Mouse (Mus musculus): Measurements from ENCODE around the gene Kif1a.

Gene Kif1a

DNA sequence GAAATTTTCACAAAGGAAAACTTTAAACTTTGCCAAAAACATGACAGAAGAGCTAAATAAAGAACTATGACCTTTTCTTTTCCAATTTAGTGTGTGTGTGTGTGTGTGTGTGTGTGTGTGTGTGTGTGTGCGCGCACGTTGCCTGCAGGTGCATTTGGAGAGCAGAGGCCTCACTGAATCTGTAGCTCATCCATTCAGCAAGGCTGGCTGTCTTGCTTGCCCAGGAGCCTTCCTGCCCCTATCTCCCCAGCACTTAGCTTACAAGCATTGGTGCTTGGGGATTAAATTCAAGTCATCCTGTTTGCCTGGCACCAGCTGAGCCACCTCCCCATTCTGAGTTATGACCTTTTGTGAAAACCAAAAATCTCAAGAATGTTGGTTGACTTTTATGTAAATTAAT, 9.2 kb downstream of the Kif1a start:
- DNase-seq: no peak

DNA sequence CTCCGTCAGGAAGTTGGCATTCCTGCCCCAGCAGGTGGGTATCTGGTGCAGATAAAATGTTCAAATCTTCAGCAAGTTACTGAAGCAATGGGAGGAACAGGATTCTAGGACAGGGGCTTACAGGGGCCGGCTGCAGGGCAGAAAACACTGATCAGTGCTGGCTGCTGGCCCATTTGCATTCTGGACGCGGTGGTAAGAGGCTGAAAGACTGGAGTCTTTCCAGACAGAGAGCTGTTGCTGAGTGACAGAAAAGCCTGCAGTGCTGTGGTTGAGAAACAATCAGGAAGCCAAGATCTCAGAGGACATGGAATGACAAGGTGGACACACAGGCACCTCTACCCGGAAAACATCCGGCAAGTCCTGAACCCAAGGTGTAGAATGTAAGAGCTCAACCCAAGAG, 16.6 kb downstream of the Kif1a start:
- DNase-seq: no peak

DNA sequence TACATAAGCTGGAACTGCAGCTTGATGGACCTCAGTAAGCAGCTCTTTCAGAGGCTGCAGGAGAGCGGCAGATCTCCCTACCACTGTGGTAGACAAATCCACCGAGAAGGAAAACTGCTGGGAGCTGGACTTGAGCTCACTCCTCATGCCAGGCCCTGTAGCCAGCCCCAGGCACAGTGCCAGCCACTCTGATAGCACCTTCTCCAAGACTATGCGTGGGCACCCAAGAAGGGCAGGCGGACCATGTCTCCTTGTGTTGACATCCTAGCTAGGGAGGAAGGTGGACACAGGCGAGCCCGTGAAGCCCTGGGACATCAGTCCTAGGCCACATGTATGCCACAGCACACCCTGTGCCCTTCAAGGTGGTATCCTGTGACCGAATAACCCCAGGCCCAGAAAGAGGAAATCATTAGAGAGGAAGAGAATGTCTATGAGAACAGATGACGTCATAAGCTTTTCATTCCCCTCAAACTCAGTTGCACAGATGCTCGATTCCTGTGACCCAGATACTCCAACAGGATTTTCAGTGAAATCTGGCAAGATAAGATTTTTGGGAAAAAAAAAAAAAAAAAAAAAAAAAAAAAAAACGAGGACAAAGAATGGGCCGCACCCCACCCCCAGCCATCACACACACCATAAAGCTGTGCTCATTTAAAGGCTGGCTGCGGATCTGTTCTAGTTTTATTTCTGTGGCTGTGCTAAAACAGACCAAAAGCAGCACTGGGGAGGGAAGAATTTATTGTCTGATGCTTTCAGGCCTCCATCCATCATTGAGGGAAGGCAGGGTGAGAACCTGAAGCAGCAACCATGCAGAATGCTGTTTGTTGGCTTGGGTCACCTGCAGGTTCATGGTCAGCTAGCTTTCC, 18.1 kb downstream of the Kif1a start:
- no peak for DNase-seq

DNA sequence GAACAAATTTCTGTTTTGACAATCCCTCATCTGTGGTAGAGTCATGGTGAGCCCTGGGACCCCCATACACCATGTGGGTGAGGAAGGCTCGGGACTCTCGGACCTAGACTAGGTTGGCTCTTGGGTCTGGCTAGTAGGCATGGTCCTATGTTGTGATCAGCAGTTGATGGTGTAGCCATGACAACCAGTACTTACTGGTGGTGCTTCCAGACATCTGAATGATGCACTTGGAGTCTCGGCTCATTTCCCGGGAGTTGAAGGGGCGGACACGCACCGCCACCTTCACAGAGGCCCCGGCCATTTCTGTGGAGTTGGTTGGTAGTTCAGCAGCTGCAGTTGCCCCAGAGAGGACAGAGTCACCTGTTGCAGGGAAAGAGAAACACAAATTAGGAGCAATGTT, 19.6 kb downstream of the Kif1a start:
- no peak for DNase-seq

DNA sequence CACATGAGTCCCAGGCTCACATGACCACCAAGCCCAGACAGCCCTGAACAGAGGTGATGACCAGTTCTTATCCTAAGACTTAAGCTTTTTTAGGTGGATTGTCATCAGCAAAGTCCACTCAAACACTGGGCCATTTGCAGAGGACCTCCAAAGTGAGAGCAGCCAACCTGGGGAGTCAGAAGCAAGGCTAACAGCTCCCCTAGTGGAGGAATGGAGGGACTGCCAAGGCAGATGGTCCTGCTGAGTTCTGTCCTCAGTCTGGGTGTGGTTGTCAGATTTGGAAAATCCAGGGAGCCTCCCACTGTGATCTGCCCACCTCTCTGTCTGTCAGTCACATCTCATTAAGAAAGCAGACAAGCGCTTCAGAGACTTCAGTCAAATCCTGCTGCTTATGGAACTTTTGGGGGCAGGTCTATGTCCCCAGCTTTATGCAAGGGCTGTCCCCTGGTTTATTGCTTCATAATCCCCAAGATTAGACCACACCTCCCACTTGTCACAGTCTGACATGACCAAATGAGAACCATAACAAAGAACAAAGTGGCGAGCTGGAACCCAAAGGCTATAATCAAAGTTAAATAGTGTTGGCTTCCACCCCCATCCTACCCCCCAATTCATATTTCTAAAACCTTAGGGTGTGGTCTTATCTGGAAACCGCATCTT, 20.7 kb downstream of the Kif1a start:
- peak in 1 of 2 experiments; percentile 31 for DNase-seq

DNA sequence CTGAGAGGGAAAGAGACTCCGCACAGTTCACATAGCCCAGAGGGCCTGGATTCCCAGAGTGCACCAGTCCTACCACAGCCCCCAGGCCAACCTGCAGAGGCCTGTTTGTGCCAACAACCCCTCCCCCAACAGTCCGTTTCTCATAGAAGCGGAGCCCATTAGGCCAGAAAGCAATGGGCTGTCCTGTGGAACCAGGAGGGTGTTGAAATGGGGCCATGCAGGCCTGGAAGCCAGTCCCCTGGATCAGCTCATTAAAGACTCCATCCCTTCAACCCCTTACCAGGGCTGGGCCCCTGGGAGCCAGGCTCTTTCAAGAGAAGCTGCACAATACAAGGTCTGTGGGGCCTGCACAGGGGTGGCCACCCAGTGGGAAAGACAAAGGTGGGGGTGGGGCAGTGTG, 22.1 kb downstream of the Kif1a start:
- no peak for DNase-seq

DNA sequence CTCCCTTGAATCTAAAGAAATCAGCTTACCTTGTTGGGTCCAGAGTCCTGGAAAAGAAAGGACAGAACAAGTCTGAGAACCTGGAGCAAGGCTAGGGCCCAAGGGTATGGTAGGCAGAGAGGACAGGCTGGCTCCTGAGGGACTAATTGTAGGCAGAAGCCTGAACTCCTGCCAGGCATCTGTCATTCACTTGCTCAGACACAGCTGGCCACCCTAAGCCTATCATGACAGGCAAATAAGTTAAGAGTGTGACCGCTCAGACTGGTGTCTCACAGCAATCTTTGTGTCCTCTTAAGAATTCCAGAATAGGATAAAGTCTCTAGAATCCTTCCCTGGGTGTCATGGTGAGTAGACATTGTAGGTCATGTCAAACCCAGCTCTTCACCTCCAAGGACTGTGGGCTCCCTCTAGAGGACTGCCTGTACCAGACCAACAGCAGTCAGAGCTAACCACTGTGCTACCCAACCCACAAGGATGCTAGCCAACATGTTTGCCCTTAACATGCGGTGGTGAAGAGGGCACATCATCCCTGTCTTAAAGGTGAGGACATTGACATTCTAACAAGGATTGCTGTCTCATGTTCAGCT, 29.4 kb downstream of the Kif1a start:
- DNase-seq: no peak

DNA sequence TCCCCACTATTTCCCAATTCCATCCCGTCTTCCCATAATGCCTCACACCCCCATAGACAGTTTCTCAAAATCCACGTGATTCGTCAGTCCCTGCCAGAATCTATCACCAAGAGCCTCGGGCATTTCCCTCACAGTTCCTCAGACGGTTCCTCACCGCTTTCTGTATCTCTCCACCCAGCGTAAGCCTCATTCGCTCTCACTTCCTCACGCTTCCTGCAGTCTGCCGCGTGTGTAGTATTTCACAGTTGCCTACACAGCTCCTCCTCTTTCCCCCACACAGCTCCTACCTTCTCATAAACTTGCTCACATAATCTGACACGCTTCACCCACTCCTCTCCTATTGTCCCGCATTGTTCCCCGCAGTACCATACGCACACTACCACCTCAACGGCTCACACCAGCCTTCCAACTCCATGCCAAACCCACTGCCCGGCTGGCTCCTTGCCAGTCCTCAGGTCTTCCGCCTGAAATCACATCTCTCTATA, 30.2 kb downstream of the Kif1a start:
- DNase-seq: no peak

DNA sequence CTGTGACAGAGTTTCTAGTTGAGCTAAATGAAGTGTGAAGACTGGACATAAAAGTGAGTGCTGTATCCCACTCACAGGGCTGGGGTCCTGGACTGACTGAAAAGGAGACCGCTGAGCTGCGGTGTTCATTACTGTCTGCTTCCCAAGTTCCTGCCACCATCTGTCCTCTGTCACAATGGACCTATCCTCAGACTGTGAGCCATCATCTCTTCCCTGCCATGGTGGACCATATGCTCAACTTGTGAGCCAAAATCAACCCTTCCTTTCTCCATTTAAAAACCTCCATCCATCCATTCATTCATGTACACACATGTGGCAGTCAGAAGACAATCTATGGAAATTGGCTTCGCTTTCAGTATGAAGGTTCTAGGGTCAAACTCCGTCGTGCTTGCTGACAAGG, 30.9 kb downstream of the Kif1a start:
- DNase-seq: no peak

DNA sequence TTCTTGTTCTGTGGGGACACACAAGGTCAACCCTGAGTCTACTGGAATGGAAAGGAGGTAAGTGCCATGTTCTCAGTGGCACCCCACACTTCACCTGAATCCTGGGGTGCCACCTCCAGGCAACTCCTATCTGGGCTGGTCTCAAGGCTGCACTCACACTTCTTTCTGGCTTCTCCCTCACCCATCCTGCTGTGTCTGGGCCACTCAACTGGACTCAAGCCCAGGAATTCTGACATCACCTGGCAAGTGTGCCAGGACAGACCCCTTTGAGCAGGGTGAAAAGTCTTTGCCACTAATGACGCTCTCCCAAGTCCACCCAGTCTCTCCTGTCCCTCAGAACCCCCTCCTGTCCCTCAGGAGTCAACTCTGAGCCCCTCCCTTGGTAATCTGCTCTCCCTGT, 33.2 kb downstream of the Kif1a start:
- no peak for DNase-seq

DNA sequence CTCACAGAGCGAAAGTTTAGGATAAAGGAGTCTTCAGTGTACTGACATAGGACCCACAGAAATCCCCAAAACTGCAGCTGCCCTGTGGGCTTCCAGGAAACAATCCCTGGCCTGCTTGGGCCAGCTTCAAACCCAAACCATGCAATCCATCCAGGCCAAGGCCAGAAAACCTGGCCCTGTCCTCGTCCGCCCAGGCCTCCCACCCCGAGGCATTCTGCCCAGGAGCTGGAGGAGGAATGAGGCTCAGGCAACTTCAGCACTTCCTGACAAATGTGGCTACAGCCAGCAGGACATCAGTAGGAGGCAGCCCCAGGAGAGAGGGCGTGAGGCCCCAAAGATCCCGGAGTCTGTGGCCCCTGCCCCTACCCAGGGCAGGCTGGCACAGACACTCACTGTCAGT, 36.1 kb downstream of the Kif1a start:
- no peak for DNase-seq

DNA sequence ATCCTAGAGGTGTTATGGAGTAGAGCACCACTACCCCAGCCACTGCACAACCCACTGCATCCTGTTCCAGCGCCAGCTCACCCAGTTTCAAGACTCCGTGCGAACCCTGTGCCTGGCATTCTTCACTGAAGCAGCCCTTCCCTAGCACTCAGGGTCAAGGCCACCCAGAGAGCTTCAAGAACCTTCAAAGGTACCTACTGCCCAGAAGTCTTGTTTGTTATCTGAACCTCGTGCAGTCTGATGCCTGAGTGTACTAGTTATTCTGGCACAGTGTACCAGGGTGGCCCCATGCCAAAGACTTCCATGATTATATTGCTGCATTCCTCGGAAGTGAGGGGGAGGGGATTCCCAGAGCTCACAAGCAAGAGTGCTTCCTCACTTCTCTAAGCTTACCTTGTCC, 38.1 kb downstream of the Kif1a start:
- DNase-seq: peak in 1 of 2 experiments; percentile 18

DNA sequence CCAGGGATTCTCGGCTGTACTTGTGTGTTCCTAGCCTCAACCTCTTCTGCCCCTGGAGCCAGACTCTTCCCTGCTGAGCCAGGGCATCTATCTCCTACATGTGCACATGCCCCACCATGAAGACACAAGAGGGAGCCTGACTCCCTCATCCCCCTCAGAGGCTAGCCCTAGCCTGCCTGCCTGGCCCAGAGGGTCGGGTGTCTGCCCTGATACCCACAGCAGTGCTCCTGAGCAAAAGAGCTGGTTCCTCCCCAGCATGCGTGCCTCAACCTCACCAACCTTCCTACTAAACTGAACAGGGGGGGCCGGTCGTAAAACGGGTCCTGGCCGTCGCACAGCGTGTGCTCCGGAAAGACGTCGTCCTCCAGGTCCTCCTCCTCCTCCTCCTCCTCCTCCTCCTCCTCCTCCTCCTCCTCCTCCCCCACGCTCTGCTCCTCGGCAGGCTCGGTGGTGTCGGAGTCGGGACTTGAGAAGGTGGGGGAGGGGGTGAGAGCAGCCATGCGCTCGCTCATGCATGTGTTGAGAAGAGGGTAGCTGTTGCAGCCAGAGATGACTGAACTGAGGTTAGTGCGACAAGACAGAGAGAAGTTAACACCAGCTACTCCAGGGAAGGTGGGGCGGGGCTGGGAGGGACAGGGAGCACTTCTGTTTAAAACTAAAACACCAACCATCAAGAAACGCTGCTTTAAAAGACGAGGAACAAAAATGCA, 50.5 kb downstream of the Kif1a start:
- DNase-seq: no peak

DNA sequence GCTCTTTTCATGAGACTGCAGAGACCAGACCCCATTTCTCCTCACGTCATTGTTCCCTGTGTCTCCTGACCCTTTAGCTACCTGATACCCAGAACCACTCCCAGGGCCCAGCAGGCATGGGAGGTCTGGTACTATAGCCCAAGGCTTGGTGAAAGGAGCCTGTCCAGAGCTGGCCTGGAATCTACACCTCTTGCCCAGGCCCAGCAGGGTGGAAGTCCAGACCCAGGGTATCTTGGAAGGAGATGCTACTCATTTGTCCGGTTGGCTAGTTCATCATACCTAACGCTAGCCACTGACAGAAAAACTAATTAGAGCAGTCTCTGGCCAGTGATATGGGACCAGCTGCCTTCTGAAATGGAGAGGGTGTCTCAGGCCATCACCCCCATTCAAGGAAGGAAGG, 51.7 kb downstream of the Kif1a start:
- no peak for DNase-seq

DNA sequence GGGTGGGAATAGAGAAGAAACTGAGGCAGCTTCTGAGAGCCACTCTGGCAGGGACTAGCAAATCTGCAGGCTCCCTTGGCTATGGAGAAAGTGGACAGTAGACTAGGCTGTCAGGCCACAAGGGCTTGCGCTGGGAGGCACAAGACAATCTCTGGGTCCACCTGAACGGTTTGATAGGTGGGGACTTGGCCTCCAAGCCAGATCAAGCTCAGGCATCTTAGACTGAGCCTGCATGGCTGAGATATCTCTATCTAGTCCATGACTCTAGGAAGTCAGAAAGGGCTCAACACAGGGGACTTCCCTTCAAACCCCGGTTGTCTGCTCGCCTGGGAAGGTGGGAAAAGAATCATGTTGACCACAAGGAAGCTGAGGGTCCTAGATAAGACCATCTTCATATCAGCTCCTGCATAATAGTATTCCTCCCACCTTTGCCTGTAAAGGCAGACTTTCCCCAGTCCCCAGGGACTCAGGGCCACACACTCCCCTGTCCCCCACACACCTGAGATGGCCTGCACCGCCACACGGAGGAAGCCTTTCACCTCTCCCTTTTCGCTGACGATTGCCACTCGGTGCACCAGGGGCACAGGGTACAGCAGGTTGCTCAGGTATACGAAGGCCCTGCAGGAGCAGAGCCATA, 55.5 kb downstream of the Kif1a start:
- no peak for DNase-seq

DNA sequence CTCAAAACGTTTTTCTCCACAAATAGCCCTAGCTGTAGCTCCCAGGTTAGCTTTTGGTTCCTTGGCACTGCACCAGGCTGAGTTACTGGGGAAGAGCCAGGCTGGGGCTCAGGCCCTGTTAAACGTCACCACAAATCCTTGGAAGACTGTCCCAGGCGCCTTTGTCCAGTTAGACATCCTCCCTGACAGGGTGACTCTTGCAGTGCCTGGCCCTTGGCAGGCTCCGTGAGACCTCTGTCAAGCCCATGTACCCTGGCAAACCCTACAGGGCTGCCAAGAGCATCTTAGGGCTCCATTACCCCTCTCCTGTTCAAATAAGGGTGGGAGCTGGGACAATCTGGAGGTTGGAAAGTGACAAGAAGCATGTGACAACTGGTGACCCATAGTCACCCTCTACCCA, 65.8 kb downstream of the Kif1a start:
- no peak for DNase-seq

DNA sequence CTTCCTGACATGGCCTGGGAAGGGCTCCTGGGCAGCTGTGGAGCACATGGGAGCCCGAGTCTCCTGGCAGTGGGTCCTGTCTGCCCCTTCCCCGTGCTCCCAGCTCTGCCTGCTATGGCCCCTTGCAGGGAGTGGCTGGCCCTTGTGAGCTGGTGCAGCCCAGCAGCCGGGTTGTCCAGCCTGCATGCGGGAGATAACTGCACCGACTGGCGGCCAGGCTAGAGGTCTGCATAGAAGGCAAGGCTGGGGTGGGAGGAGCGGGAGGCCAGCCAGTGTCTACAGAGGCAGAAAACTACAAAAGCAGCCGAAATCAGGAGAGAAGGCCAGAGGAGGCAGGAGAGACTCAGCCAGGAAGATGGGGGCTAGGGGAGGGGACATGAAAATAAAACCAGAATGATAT, 67.8 kb downstream of the Kif1a start:
- no peak for DNase-seq

DNA sequence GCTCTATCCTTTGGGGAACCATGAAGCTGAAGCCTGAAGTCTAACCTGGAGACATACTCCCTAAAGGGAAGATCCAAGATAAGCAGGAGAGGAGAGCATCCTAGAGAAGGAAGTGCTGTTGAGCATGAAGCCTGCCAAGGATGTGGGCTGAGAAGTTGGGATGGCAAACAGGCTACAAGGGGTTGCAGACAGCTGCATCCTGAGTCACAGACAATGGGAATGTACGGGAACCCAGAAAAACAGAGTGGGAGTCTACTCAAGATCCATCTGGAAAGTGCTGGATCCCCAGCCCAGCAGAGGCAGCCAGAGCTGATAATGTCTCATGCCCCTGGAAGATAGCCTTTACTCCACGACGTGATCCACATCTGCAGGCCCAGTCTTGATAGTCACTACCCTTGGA, 70.6 kb downstream of the Kif1a start:
- DNase-seq: no peak

DNA sequence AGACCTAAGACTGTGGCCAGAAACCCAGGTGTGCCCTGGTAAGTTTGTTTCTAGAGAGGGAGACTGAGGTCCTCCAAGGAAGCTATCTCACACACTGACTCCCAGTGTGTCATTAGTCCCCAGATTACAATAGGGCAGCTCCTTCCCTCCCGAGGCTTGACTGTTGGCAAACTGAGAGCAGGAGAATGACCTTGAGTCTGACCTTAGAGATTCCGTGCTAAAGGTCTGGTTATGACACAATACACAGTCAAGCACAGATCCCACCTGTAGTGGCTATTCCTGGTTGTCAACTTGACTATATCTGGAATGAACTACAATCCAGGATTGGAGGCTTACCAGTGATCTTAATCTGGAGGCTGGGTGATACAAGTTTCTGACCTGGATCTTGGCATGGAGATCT, 71.7 kb downstream of the Kif1a start:
- no peak for DNase-seq

DNA sequence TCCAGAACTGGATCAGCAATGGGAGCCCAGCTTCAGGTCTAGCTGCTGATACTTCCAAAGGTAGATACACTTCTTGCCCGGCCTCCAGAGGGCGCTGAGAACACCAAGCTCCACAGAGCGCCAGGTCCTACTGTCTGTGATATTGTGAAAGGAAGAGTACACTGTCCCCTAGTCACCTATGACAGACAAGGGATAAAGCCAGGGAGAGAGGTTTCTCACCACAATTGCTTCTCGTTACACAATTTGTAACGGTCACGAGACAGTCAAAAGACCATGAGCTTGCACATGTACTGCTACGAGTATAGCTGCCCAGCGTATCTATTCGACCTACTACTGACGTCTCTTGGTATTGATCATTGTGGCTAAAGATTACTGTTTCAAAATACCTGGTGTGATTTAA, 72.4 kb downstream of the Kif1a start:
- no peak for DNase-seq

DNA sequence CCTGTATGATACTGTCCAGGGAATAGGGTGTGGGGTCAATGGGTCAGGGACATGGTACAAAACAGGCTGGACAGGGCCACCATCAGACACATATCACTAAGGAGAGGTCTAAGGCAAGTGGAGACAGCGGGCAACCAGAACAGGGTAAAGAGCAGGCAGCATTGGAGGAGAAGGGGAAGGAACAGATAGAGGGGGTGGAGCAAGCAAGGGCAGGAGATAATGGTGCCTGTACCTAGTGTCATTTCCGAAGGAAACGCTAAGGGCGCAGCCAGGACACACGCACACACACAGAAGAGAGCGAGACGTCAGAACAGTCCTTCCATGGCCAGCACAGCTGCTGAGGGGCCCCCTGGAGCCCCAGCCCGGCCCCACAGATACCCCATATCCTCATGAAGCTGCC, 75.2 kb downstream of the Kif1a start:
- DNase-seq: no peak

DNA sequence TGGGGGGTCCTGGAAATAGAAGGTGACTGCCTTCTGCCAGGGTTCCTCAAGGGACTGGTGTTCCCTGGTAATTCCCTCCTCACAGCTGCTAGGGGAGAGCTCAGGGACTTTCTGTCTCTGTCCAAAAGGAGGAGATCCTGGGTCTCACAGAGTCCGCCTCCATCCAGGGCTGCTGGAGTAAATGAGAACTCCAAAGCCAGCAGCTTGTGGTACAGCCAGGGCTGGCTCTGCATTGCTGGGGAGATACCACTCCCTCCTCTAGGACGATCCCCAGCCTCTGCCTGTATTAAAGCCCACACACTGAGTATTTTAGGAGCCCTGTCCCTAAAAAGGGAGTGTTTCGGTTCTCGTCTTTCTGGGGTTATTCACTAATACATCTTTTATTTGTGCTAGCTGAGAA, 81.1 kb downstream of the Kif1a start:
- no peak for DNase-seq

DNA sequence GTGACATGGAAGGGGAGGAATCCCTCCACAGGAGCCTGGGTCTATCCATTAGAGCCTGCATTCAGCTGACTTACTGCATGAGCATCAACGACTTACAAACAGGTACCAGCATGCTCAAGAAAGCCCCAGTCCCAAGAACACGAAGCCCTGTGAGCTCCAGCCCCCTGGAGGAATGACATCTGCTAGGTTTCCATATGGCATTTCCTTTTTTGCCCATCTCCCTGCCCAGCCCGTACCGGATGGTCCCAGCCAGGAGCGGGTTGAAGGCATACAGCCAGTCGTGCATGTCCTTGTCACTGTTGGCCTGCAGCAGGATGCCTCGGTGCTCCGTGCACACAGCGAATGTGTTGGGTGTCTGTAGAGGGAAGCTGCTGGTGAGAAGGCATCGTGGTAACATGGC, 83.0 kb downstream of the Kif1a start:
- DNase-seq: no peak

Measured in kidney, adult 8-10 months (tissue).